Mouse (Mus musculus) embryonic fibroblast, embryonic 13.5 days (primary cell): ENCODE data around the gene Ice2.

ENCODE experiments used
- CTCF ChIP-seq: IDR thresholded peaks from 2 replicates; pipeline ENCODE4 v1.5.1; 2011; ENCODE audit warnings: mild to moderate bottlenecking, control low read depth, low read length, moderate library complexity, borderline replicate concordance; ENCODE audit not compliant: insufficient read depth
- POLR2A ChIP-seq: IDR thresholded peaks from 2 replicates; pipeline ENCODE4 v1.6.1; 2011; ENCODE audit warnings: low read depth, mild to moderate bottlenecking, control low read depth, low read length, moderate library complexity

DNA sequence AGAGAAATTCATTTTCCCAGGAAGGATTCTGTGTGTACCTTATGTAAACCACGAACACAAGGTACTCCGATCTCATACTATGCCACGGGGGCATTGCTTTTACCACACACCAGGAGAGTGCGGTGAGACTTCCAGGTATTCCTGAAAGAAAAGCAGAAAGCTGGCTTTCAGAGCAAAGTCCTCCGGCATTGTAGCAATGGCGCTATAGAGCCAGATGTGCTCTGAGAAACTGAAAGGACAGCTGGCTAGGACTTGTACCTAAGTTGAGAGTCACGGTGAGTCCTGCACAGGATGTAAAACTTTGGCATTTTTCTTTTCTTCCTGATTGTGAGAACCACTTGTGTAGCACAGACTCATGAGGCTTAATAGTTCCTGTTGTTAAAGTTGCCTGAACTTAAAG, 16.0 kb upstream of the Ice2 start:
- no peak for TF ChIP-seq CTCF
- TF ChIP-seq POLR2A, result no peak
